Mouse (Mus musculus): Measurements from ENCODE around the gene Strc. TPM values are rescaled to one million over a fixed set of nuclear protein-coding genes. Genes with fewer than 3 reads are reported as not detected.
A peak's percentile ranks its signal among the peaks of the same experiment; 100 is the strongest.
"Not testable (repeated sequence)": the region's sequence is repeated elsewhere in the genome, so short reads cannot be mapped to it uniquely, and the experiment has no call there.

The Strc gene
- under 1 TPM in 1 of 2 experiments, not detected in 1; 0.29 TPM for total RNA-seq (2021)
- long read RNA-seq, experiment 1, result 0 reads
- long read RNA-seq, experiment 2, partial matches to known transcripts, result 0 of 1 reads
- long read RNA-seq, experiment 2, other reads (novel, unspliced or antisense), result 1 of 1 reads

GRCm38 (mm10) chr2:121386961-121387575 lies at the start of gene Strc:
TSS of gene Strc (minus strand) at chr2:121387168.
- intact Hi-C loops (cut with DNase I); DNase-seq (ENCODE audit: low spot score in 2 of 2): not testable (repeated sequence)

- no peak for DNase-seq (ENCODE audit: low spot score in 2 of 2)
- intact Hi-C loops (cut with DNase I), result no loop called here
These were observed 47.9 kb upstream of the Strc start for GRCm38 (mm10) chr2:121434854-121435253.

GRCm38 (mm10) chr2:121425890-121426289 lies 38.9 kb upstream of the Strc start:
- no peak for DNase-seq (ENCODE audit: low spot score in 2 of 2)
- intact Hi-C loops (cut with DNase I), result no loop called here

GRCm38 (mm10) chr2:121423166-121423565 lies 36.2 kb upstream of the Strc start:
- intact Hi-C loops (cut with DNase I), result no loop called here
- no peak for DNase-seq (ENCODE audit: low spot score in 2 of 2)

- no peak for DNase-seq (ENCODE audit: low spot score in 2 of 2)
- intact Hi-C loops (cut with DNase I), result no loop called here
These were observed 31.5 kb upstream of the Strc start for GRCm38 (mm10) chr2:121418476-121418875.

- intact Hi-C loops (cut with DNase I), result no loop called here
- DNase-seq (ENCODE audit: low spot score in 2 of 2), result no peak
These were observed 29.4 kb upstream of the Strc start for GRCm38 (mm10) chr2:121416356-121416755.

GRCm38 (mm10) chr2:121415591-121415990 lies 28.6 kb upstream of the Strc start:
- DNase-seq (ENCODE audit: low spot score in 2 of 2), result peak; percentile 21 to 26
- intact Hi-C loops (cut with DNase I), result no loop called here

- intact Hi-C loops (cut with DNase I), result no loop called here
- DNase-seq (ENCODE audit: low spot score in 2 of 2), result no peak
These were observed 28.1 kb upstream of the Strc start for GRCm38 (mm10) chr2:121415103-121415502.

GRCm38 (mm10) chr2:121414139-121414685 lies 27.2 kb upstream of the Strc start:
- intact Hi-C loops (cut with DNase I), result no loop called here

GRCm38 (mm10) chr2:121413387-121414042 lies 26.5 kb upstream of the Strc start, which contains the start of the genes Pdia3 and Catsper2:
TSS of gene Pdia3 (plus strand) at chr2:121413775.
TSS of gene Catsper2 (minus strand) at chr2:121413792.
- peak; percentile 95 to 96 for DNase-seq (ENCODE audit: low spot score in 2 of 2)

More at GRCm38 (mm10) chr2:121414139-121414685, 27.2 kb upstream of the Strc start:
- peak; percentile 20 to 30 for DNase-seq (ENCODE audit: low spot score in 2 of 2)

GRCm38 (mm10) chr2:121412843-121413386 lies 25.9 kb upstream of the Strc start:
- DNase-seq (ENCODE audit: low spot score in 2 of 2), result peak in 1 of 2 experiments; percentile 18
- intact Hi-C loops (cut with DNase I), result no loop called here

More at GRCm38 (mm10) chr2:121413387-121414042, 26.5 kb upstream of the Strc start, which contains the start of the genes Pdia3 and Catsper2:
- intact Hi-C loops (cut with DNase I), result no loop called here

- DNase-seq (ENCODE audit: low spot score in 2 of 2), result no peak
- intact Hi-C loops (cut with DNase I), result no loop called here
These were observed 21.2 kb upstream of the Strc start for GRCm38 (mm10) chr2:121408160-121408559.

GRCm38 (mm10) chr2:121403296-121403695 lies 16.3 kb upstream of the Strc start:
- no peak for DNase-seq (ENCODE audit: low spot score in 2 of 2)
- intact Hi-C loops (cut with DNase I), result no loop called here

- peak; percentile 71 to 93 for DNase-seq (ENCODE audit: low spot score in 2 of 2)
- intact Hi-C loops (cut with DNase I), result no loop called here
These were observed 9.7 kb upstream of the Strc start for GRCm38 (mm10) chr2:121396624-121397023.

GRCm38 (mm10) chr2:121374766-121375165 lies 12.2 kb downstream of the Strc start:
- intact Hi-C loops (cut with DNase I), result no loop called here
- DNase-seq (ENCODE audit: low spot score in 2 of 2), result no peak

- intact Hi-C loops (cut with DNase I), result no loop called here
These were observed 14.7 kb downstream of the Strc start for GRCm38 (mm10) chr2:121372266-121372665.

GRCm38 (mm10) chr2:121370921-121371320 lies 16.0 kb downstream of the Strc start:
- intact Hi-C loops (cut with DNase I), result no loop called here
- no peak for DNase-seq (ENCODE audit: low spot score in 2 of 2)

More at GRCm38 (mm10) chr2:121372266-121372665, 14.7 kb downstream of the Strc start:
- no peak for DNase-seq (ENCODE audit: low spot score in 2 of 2)

GRCm38 (mm10) chr2:121368831-121369230 lies 18.1 kb downstream of the Strc start:
- no peak for DNase-seq (ENCODE audit: low spot score in 2 of 2)
- intact Hi-C loops (cut with DNase I), result no loop called here

GRCm38 (mm10) chr2:121363656-121364055 lies 23.3 kb downstream of the Strc start:
- intact Hi-C loops (cut with DNase I), result no loop called here

GRCm38 (mm10) chr2:121359461-121359860 lies 27.5 kb downstream of the Strc start:
- intact Hi-C loops (cut with DNase I), result loop anchor here (5.0 kb wide), 1 partner anchor 62 kb away; no protein-coding TSS in a partner anchor
- no peak for DNase-seq (ENCODE audit: low spot score in 2 of 2)

More at GRCm38 (mm10) chr2:121363656-121364055, 23.3 kb downstream of the Strc start:
- no peak for DNase-seq (ENCODE audit: low spot score in 2 of 2)

Data from left cerebral cortex, postnatal 14 days (tissue).